Mouse (Mus musculus) neural tube, embryonic 12.5 days (tissue): ENCODE results near the gene Zfpm1. TPM values are rescaled to one million over a fixed set of nuclear protein-coding genes. Genes with fewer than 3 reads are reported as not detected.

Experiments
- ATAC-seq: fragments of 200-750 bp; cut with Nextera tagmentation; 2 replicates; pipeline ENCODE4 v1.8.0; 2017; ENCODE audit warnings: low read depth, mild to moderate bottlenecking, moderate TSS enrichment, moderate library complexity; ENCODE audit not compliant: low FRiP score
- H3K27ac ChIP-seq: fragments of 300-500 bp; sonication (generic); 2 replicates; pipeline ENCODE4 v1.5.1; 2016
- H3K27me3 ChIP-seq: fragments of 300-500 bp; sonication (generic); replicated peaks from 2 replicates; pipeline ENCODE4 v1.6.1; 2016; ENCODE audit warnings: mild to moderate bottlenecking
- H3K36me3 ChIP-seq: fragments of 300-500 bp; sonication (generic); 2 replicates; pipeline ENCODE4 v1.6.1; 2016; ENCODE audit warnings: mild to moderate bottlenecking
- H3K4me1 ChIP-seq: fragments of 300-500 bp; sonication (generic); 2 replicates; pipeline ENCODE4 v1.6.1; 2016
- H3K4me2 ChIP-seq: fragments of 300-500 bp; sonication (generic); replicated peaks from 2 replicates; pipeline ENCODE4 v1.6.1; 2016; ENCODE audit warnings: mild to moderate bottlenecking
- H3K4me3 ChIP-seq: fragments of 300-500 bp; sonication (generic); 2 replicates; pipeline ENCODE4 v1.5.1; 2016
- H3K9ac ChIP-seq: fragments of 300-500 bp; sonication (generic); 2 replicates; pipeline ENCODE4 v1.6.1; 2016; ENCODE audit warnings: mild to moderate bottlenecking
- H3K9me3 ChIP-seq: fragments of 300-500 bp; sonication (generic); 2 replicates; pipeline ENCODE4 v1.6.1; 2016; ENCODE audit warnings: mild to moderate bottlenecking
- WGBS: fragments of 180-500 bp; shearing (Covaris S2); methylation state at CpG from one replicate; pipeline ENCODE4 v1.1.7; 2016; 5-methylcytosine and 5-hydroxymethylcytosine counted together
- polyA plus RNA-seq: library from polyadenylated mRNA; unstranded; fragments of >200 nt; fragmentation: Nextera tagmentation; extraction: Ambion mirVana; gene quantifications from 2 replicates; pipeline ENCODE4 v1.2.1, GENCODE M21; 2016

Zfpm1 gene
- polyA plus RNA-seq, 1 experiment from 2014 or later: 2.3 TPM

DNA sequence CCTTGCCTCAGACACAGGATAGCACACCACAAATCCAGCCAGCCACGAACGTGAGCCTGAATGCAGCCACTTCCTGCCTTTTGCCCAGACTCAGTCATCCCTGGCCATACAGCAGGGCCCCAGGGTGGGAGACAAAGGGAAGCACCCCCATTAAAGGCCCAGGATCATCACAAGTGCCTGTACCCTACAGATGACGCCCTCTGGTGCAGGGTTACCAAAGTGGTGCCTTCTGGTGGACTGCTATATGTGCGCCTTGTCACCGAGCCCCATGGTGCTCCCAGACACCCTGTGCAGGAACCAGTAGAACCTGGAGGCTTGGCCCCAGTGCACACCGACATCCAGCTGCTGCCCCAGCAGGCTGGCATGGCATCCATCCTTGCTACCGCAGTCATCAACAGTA lies 51.6 kb downstream of the Zfpm1 start:
- WGBS: 81% methylated on average over 7 of the region's 7 CpGs
- Histone ChIP-seq H3K9ac (no peak overlapping the region), H3K4me1 (peaks cover 20% of the 10 kb centered on the region; the same call in 1 of the 2 replicates), H3K9me3 (no peaks in the 10 kb centered on the region), H3K27ac (no peak overlapping the region), H3K4me3 (no peak overlapping the region), H3K27me3 (peaks cover 52% of the 10 kb centered on the region), H3K4me2 (no peak overlapping the region), H3K36me3 (no peaks in the 10 kb centered on the region)
- no peak for ATAC-seq

DNA sequence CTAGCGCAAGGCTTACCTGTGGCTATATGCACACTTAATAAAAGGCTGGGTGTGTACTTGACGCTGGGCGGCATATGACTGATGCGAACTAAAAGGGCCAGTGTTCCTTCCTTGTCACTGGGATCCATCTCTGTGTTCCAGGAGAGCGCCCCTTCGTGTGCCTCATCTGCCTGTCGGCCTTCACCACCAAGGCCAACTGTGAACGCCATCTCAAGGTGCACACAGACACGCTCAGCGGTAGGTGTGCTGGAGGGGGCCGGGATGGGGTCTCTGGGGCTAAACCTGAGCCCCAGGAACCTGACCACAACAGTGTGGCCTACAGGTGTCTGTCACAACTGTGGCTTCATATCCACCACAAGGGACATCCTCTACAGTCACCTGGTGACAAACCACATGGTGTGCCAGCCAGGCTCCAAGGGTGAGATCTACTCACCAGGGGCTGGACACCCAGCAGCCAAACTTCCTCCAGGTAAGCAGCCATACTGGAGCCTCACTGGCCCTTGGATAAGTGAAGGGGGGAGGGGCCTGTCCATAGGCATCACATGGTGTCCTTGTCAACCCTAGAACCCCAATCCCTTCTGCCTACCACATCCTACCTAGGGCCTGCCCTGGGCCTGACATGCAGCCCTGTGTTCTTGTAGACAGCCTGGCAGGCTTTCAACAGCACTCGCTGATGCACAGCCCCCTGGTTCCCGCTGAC lies 53.0 kb downstream of the Zfpm1 start:
- peaks cover 18% of the 10 kb centered on the region; the same call in 1 of the 2 replicates for H3K4me1 ChIP-seq
- no peaks in the 10 kb centered on the region for H3K9me3 ChIP-seq
- ATAC-seq: no peak
- no peaks in the 10 kb centered on the region for H3K36me3 ChIP-seq
- H3K4me3 ChIP-seq: peak overlapping the region; percentile 51; the same call in 1 of the 2 replicates
- WGBS: 86% methylated on average over 13 of the region's 13 CpGs
- no peak overlapping the region for H3K27ac ChIP-seq
- peak overlapping the region; percentile 94 for H3K4me2 ChIP-seq
- no peak overlapping the region for H3K9ac ChIP-seq
- H3K27me3 ChIP-seq: peaks cover 61% of the 10 kb centered on the region

DNA sequence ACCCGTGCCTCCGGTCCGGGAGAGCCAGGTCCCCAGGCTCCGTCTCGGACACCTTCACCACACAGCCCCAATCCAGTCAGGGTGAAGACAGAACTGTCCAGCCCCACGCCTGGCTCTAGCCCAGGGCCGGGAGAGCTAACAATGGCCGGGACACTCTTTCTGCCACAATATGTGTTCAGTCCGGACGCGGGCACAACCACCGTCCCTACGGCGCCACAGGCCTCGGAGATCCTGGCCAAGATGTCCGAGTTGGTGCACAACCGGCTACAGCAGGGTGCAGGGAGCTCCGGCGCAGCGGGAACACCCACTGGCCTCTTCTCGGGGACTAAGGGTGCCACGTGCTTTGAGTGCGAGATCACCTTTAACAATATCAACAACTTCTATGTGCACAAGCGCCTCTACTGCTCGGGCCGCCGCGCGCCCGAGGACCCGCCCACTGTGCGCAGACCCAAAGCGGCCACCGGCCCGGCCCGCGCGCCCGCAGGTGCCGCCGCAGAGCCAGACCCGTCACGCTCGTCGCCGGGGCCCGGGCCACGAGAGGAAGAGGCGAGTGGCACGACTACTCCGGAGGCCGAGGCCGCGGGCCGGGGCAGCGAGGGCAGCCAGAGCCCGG lies 53.8 kb downstream of the Zfpm1 start:
- 5% methylated on average over 57 of the region's 57 CpGs for WGBS
- H3K27me3 ChIP-seq: peaks cover 61% of the 10 kb centered on the region

DNA sequence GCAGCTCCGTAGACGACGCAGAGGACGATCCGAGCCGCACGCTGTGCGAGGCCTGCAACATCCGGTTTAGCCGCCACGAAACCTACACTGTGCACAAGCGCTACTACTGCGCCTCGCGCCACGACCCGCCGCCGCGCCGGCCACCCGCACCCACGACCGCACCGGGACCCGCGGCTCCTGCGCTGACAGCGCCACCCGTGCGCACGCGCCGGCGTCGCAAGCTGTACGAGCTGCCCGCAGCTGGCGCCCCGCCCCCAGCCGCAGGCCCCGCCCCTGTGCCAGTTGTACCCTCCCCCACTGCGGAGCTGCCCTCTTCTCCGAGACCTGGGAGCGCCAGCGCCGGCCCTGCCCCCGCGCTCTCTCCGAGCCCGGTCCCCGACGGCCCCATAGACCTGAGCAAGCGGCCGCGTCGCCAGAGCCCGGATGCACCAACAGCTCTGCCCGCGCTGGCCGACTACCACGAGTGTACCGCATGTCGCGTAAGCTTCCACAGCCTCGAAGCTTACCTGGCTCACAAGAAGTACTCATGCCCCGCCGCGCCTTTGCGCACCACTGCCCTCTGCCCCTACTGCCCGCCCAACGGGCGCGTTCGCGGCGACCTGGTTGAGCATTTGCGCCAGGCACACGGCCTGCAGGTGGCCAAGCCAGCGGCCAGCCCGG lies 54.4 kb downstream of the Zfpm1 start:
- Histone ChIP-seq H3K4me2 (peak overlapping the region; percentile 94), H3K27me3 (peaks cover 62% of the 10 kb centered on the region), H3K9me3 (no peaks in the 10 kb centered on the region), H3K4me3 (peak overlapping the region; percentile 51), H3K27ac (no peak overlapping the region), H3K36me3 (no peaks in the 10 kb centered on the region), H3K4me1 (peaks cover 17% of the 10 kb centered on the region; the same call in 1 of the 2 replicates), H3K9ac (peak overlapping the region; percentile 61)
- peak; percentile 69 for ATAC-seq
- 2% methylated on average over 81 of the region's 81 CpGs for WGBS

More for the DNA sequence above, 53.8 kb downstream of the Zfpm1 start:
- ATAC-seq: peak; percentile 26
- Histone ChIP-seq H3K27ac (no peak overlapping the region), H3K9me3 (no peaks in the 10 kb centered on the region), H3K4me1 (peaks cover 17% of the 10 kb centered on the region; the same call in 1 of the 2 replicates), H3K36me3 (no peaks in the 10 kb centered on the region), H3K4me3 (peak overlapping the region; percentile 51), H3K9ac (peak overlapping the region; percentile 61), H3K4me2 (peak overlapping the region; percentile 94)

- H3K4me2 ChIP-seq: no peak overlapping the region
- no peak overlapping the region for H3K27ac ChIP-seq
- 55% methylated on average over 6 of the region's 6 CpGs for WGBS
- no peaks in the 10 kb centered on the region for H3K36me3 ChIP-seq
- no peak overlapping the region for H3K4me3 ChIP-seq
- peaks cover 73% of the 10 kb centered on the region for H3K27me3 ChIP-seq
- H3K4me1 ChIP-seq: peaks cover 28% of the 10 kb centered on the region
- ATAC-seq: no peak
- no peaks in the 10 kb centered on the region for H3K9me3 ChIP-seq
- H3K9ac ChIP-seq: no peak overlapping the region
Measured at GRCm38 (mm10) chr8:122338852-122339251, 56.9 kb downstream of the Zfpm1 start.

- no peak overlapping the region for H3K4me3 ChIP-seq
- peaks cover 30% of the 10 kb centered on the region for H3K4me1 ChIP-seq
- 81% methylated on average over 3 of the region's 3 CpGs for WGBS
- no peak overlapping the region for H3K9ac ChIP-seq
- H3K36me3 ChIP-seq: no peaks in the 10 kb centered on the region
- H3K4me2 ChIP-seq: no peak overlapping the region
- H3K27ac ChIP-seq: no peak overlapping the region
- peaks cover 68% of the 10 kb centered on the region for H3K27me3 ChIP-seq
- no peak for ATAC-seq
- no peaks in the 10 kb centered on the region for H3K9me3 ChIP-seq
Measured at GRCm38 (mm10) chr8:122340761-122341160, 58.8 kb downstream of the Zfpm1 start.

- ATAC-seq: no peak
- Histone ChIP-seq H3K9ac (no peak overlapping the region), H3K36me3 (no peaks in the 10 kb centered on the region), H3K9me3 (no peaks in the 10 kb centered on the region), H3K4me1 (peaks cover 22% of the 10 kb centered on the region), H3K27me3 (peaks cover 58% of the 10 kb centered on the region), H3K4me3 (no peak overlapping the region), H3K4me2 (no peak overlapping the region), H3K27ac (no peak overlapping the region)
- WGBS: 86% methylated on average over 6 of the region's 6 CpGs
Measured at GRCm38 (mm10) chr8:122341790-122342189, 59.8 kb downstream of the Zfpm1 start.

- H3K9ac ChIP-seq: no peak overlapping the region
- 61% methylated on average over 5 of the region's 5 CpGs for WGBS
- no peaks in the 10 kb centered on the region for H3K36me3 ChIP-seq
- peaks cover 19% of the 10 kb centered on the region for H3K4me1 ChIP-seq
- no peak for ATAC-seq
- H3K4me3 ChIP-seq: no peak overlapping the region
- peaks cover 52% of the 10 kb centered on the region for H3K27me3 ChIP-seq
- H3K9me3 ChIP-seq: no peaks in the 10 kb centered on the region
- no peak overlapping the region for H3K27ac ChIP-seq
- H3K4me2 ChIP-seq: no peak overlapping the region
Measured at GRCm38 (mm10) chr8:122342362-122342761, 60.4 kb downstream of the Zfpm1 start.

DNA sequence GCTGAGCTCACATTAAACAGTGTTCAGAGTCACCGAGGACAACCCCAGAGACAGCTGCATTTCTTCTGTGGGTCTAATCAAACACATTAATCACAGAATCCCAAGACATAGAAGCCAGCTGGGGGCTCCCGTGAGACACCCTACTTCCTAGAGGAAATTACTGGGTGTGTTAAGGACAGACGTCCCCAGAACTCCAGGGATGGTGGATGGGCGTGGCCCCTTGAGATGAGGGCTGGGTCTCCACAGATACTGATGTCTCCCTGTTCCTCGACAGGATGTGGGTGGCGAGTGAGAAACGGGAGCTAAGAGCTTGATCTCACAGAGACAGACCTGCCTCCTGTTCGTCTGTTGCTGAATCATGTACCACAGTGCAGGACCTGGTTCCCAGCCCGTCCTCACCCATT lies 60.9 kb downstream of the Zfpm1 start:
- H3K27ac ChIP-seq: no peak overlapping the region
- H3K4me1 ChIP-seq: peaks cover 19% of the 10 kb centered on the region
- no peaks in the 10 kb centered on the region for H3K36me3 ChIP-seq
- peaks cover 52% of the 10 kb centered on the region for H3K27me3 ChIP-seq
- peak overlapping the region; percentile 52 for H3K4me2 ChIP-seq
- WGBS: 7% methylated on average over 9 of the region's 9 CpGs
- no peak overlapping the region for H3K4me3 ChIP-seq
- no peak overlapping the region for H3K9ac ChIP-seq
- ATAC-seq: 0 out of 2 replicates have a peak, but pooled peaks have one; percentile 13
- no peaks in the 10 kb centered on the region for H3K9me3 ChIP-seq

GRCm38 (mm10) chr8:122343341-122343740 lies 61.4 kb downstream of the Zfpm1 start:
- Histone ChIP-seq H3K9me3 (no peaks in the 10 kb centered on the region), H3K4me1 (peaks cover 19% of the 10 kb centered on the region), H3K27me3 (peaks cover 46% of the 10 kb centered on the region), H3K4me3 (no peak overlapping the region), H3K36me3 (no peaks in the 10 kb centered on the region), H3K27ac (no peak overlapping the region), H3K4me2 (peak overlapping the region; percentile 52), H3K9ac (no peak overlapping the region; the same call in 1 of the 2 replicates)
- 6% methylated on average over 11 of the region's 11 CpGs for WGBS
- ATAC-seq: no peak

- Histone ChIP-seq H3K9ac (no peak overlapping the region; the same call in 1 of the 2 replicates), H3K4me2 (peak overlapping the region; percentile 52), H3K36me3 (no peaks in the 10 kb centered on the region), H3K9me3 (no peaks in the 10 kb centered on the region), H3K27me3 (peaks cover 42% of the 10 kb centered on the region), H3K4me3 (no peak overlapping the region), H3K4me1 (peaks cover 19% of the 10 kb centered on the region), H3K27ac (no peak overlapping the region)
- WGBS: 1% methylated on average over 13 of the region's 14 CpGs
- no peak for ATAC-seq
Measured at GRCm38 (mm10) chr8:122343758-122344157, 61.8 kb downstream of the Zfpm1 start.

DNA sequence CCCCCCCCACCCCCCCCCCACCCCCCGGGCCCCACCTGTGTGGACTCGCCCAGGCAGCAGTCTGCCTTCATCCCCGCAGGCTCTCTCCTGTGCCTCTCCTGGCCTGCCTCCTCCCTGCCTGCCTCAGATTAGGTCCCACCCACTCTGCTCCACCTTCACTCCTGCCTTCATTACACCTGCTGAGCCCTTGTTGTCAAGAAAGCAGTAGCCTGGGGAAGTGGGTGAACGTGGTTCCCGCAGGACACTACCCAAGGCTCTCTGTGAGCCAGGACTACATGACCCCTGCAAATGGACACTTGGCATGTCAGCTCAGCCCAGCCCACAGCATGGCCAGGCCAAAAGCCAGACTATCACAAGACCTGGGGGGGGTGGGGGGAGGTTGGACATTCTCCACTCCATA lies 62.3 kb downstream of the Zfpm1 start:
- H3K4me2 ChIP-seq: peak overlapping the region; percentile 52
- 3% methylated on average over 2 of the region's 5 CpGs for WGBS
- peaks cover 39% of the 10 kb centered on the region for H3K27me3 ChIP-seq
- peaks cover 19% of the 10 kb centered on the region for H3K4me1 ChIP-seq
- no peaks in the 10 kb centered on the region for H3K36me3 ChIP-seq
- H3K9ac ChIP-seq: no peak overlapping the region; the same call in 1 of the 2 replicates
- no peak overlapping the region for H3K27ac ChIP-seq
- no peaks in the 10 kb centered on the region for H3K9me3 ChIP-seq
- 0 out of 2 replicates have a peak, but pooled peaks have one; percentile 29 for ATAC-seq
- H3K4me3 ChIP-seq: no peak overlapping the region
